Mouse (Mus musculus) hindbrain, embryonic 15.5 days (tissue): ENCODE data around the gene Exoc4. TPM values are rescaled to one million over a fixed set of nuclear protein-coding genes. Genes with fewer than 3 reads are reported as not detected.

Experiments
- ATAC-seq: fragments of 200-750 bp; cut with Nextera tagmentation; 2 replicates; pipeline ENCODE4 v1.8.0; 2017; ENCODE audit warnings: low read depth, moderate number of reproducible peaks, moderate TSS enrichment; ENCODE audit not compliant: low FRiP score
- H3K27ac ChIP-seq: fragments of 300-500 bp; sonication (generic); replicated peaks from 2 replicates; pipeline ENCODE4 v1.5.1; 2015; ENCODE audit warnings: mild to moderate bottlenecking, inconsistent platforms
- H3K27me3 ChIP-seq: fragments of 300-500 bp; sonication (generic); 2 replicates; pipeline ENCODE4 v1.6.1; 2015; ENCODE audit warnings: control low read depth, inconsistent platforms
- H3K36me3 ChIP-seq: fragments of 300-500 bp; sonication (generic); 2 replicates; pipeline ENCODE4 v1.6.1; 2015; ENCODE audit warnings: control low read depth, inconsistent platforms
- H3K4me1 ChIP-seq: fragments of 300-500 bp; sonication (generic); replicated peaks from 2 replicates; pipeline ENCODE4 v1.6.1; 2015; ENCODE audit warnings: control low read depth, inconsistent platforms
- H3K4me2 ChIP-seq: fragments of 300-500 bp; sonication (generic); 2 replicates; pipeline ENCODE4 v1.6.1; 2015; ENCODE audit warnings: moderate library complexity, mild to moderate bottlenecking, inconsistent platforms
- H3K4me3 ChIP-seq: fragments of 300-500 bp; sonication (generic); 2 replicates; pipeline ENCODE4 v1.5.1; 2015; ENCODE audit warnings: mild to moderate bottlenecking, inconsistent platforms
- H3K9ac ChIP-seq: fragments of 300-500 bp; sonication (generic); 2 replicates; pipeline ENCODE4 v1.6.1; 2015; ENCODE audit warnings: inconsistent platforms
- H3K9me3 ChIP-seq: fragments of 300-500 bp; sonication (generic); 2 replicates; pipeline ENCODE4 v1.6.1; 2016; ENCODE audit warnings: control low read depth, inconsistent platforms
- WGBS: fragments of 180-500 bp; shearing (Covaris S2); methylation state at CpG from one replicate; pipeline ENCODE4 v1.1.7; 2015; 5-methylcytosine and 5-hydroxymethylcytosine counted together
- polyA plus RNA-seq: library from polyadenylated mRNA; unstranded; fragments of >200 nt; fragmentation: Nextera tagmentation; extraction: Ambion mirVana; gene quantifications from 2 replicates; pipeline ENCODE4 v1.2.1, GENCODE M21; 2015

Gene Exoc4
- polyA plus RNA-seq, 1 experiment from 2014 or later, result 49.6 TPM

DNA sequence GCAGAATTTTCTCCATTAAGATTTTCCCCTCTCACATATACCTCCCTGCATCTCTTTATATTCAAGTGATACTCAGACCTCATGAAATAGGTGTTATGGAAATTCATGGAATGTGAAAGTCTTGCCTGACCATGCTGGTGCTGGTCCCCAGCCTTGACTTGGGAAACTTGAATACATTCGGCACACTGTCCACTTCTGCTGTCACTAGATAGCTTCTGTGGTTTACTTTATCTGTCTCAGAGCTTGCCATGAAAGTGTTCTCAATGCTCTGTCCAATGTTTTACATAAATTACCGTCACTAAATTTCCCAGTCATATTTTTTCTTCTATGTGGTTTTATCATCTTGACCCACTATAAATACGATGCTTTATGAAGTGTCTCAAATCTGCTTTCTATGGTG is 552.4 kb downstream of the Exoc4 start:
- H3K27me3 ChIP-seq, result no peaks in the 10 kb centered on the region
- no peaks in the 10 kb centered on the region for H3K36me3 ChIP-seq
- H3K4me2 ChIP-seq, result no peak overlapping the region
- no peak for ATAC-seq
- 94% methylated on average over 3 of the region's 3 CpGs for WGBS
- no peaks in the 10 kb centered on the region for H3K9me3 ChIP-seq
- H3K27ac ChIP-seq, result no peak overlapping the region
- H3K9ac ChIP-seq, result no peak overlapping the region
- H3K4me1 ChIP-seq, result no peaks in the 10 kb centered on the region
- H3K4me3 ChIP-seq, result no peak overlapping the region

DNA sequence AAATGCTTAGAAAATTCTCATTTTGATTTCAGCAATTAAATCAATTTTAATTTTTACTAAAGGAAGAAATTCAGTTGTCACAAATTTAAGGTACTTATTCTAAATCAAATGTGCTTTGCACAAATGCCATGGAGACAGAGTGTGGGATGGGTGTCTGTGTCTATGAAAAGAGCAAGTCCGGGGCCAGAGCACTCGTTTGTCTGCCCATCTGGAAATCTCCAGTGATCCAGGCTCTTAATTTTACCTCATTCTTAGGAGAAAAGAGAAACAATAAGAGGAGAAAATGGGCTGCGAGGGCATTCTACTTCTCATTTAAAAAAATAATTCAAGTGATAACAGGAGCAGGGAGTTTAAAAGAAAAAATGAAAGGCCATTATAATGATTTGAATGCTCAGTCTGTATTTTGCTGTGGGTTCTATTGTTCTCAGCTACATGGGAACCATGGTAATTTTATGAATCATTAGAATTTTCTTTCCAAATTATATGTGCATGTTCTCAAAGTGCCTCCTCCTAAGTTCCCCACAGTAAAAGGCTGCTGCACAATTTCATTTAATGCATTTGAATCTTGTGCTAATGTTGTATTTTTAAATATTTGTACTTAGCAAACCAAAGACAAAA is 554.7 kb downstream of the Exoc4 start:
- no peak overlapping the region for H3K4me2 ChIP-seq
- WGBS, result 17% methylated on average over 3 of the region's 3 CpGs
- H3K9me3 ChIP-seq, result no peaks in the 10 kb centered on the region
- H3K9ac ChIP-seq, result no peak overlapping the region
- no peak overlapping the region for H3K27ac ChIP-seq
- no peaks in the 10 kb centered on the region for H3K36me3 ChIP-seq
- no peaks in the 10 kb centered on the region for H3K4me1 ChIP-seq
- no peak overlapping the region for H3K4me3 ChIP-seq
- no peaks in the 10 kb centered on the region for H3K27me3 ChIP-seq
- ATAC-seq, result no peak

DNA sequence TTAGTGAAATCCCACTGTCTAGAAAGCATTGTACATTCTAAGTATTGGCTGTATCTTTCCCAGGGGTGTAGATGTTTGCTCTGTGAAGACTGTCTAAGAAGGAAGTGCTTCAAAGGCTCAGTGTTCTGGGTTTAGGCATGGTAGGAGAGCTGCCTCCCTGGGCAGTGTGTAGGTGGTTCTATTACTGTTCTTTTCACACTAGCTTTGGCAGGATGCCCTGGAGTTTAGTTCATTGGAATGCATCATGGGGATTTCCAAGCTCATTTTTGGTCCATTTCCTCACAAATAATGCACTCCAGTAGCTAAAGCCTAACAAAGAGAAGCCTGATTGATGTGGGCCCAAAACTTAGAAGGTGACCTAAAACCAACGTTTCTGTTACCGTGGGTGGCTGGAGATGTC is 555.9 kb downstream of the Exoc4 start:
- no peaks in the 10 kb centered on the region for H3K9me3 ChIP-seq
- no peaks in the 10 kb centered on the region for H3K36me3 ChIP-seq
- H3K9ac ChIP-seq, result no peak overlapping the region
- H3K4me1 ChIP-seq, result no peaks in the 10 kb centered on the region
- no peaks in the 10 kb centered on the region for H3K27me3 ChIP-seq
- no peak overlapping the region for H3K4me2 ChIP-seq
- H3K27ac ChIP-seq, result no peak overlapping the region
- 40% methylated on average over 2 of the region's 2 CpGs for WGBS
- H3K4me3 ChIP-seq, result no peak overlapping the region
- ATAC-seq, result no peak

DNA sequence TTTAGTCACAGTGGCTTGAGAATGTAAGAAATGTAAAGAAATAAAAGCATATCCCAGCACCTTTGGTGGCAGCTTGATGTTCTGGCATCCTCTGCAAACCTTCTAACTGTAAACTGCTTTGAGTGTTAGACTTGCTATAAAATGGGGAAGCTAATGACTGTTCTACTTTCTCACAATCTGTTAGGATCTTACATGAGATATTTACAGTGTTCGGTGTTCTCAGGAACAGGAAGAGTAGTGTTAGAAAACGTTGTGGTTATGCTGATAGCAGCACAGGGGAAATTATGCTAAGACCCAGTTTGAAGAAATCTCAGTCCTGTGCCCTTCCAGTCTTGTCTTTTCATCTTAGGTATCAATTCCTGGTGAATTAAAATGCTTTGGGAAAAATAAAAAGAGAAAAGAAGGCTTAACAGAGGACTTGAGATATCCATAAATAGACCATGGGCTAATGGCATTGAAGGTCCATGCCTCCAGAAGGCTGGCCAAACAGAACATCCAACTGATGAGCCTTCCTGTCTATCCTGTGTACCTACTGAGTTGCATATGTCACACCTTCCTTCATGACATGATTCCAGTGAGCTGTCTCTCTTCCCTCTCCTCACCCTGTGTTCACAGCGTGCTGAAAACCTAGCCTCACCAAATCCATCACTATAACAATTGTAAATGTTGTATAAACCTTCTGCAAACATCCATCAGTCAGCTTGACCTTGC is 557.3 kb downstream of the Exoc4 start:
- H3K9me3 ChIP-seq, result no peaks in the 10 kb centered on the region
- H3K4me3 ChIP-seq, result no peak overlapping the region
- WGBS, result 86% methylated on average over 3 of the region's 3 CpGs
- no peak overlapping the region for H3K9ac ChIP-seq
- H3K27ac ChIP-seq, result no peak overlapping the region
- no peak overlapping the region for H3K4me2 ChIP-seq
- no peaks in the 10 kb centered on the region for H3K36me3 ChIP-seq
- no peaks in the 10 kb centered on the region for H3K27me3 ChIP-seq
- ATAC-seq, result no peak
- H3K4me1 ChIP-seq, result no peaks in the 10 kb centered on the region

DNA sequence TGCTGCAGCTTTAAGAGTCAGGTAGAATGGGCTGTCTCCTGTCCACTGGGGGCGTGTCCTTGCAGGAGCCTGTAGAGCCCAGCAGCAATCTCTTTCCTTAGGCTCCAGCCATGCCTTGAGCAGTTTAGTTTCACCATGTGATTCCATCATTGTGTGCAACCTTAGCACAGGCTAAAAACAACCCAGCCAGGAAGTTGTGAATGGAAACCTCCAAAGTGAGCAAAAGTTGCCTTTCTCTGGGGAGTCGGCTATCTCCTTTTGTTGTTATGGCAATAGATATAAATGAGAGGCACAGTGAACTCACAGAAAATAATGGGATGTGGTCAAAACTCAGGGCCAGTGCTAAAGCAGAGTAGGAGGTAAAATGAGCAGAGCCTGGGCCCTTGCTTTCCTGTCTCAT is 565.5 kb downstream of the Exoc4 start:
- 64% methylated on average over 2 of the region's 2 CpGs for WGBS
- H3K4me2 ChIP-seq, result no peak overlapping the region
- no peaks in the 10 kb centered on the region for H3K36me3 ChIP-seq
- H3K27me3 ChIP-seq, result no peaks in the 10 kb centered on the region
- no peaks in the 10 kb centered on the region for H3K4me1 ChIP-seq
- no peak for ATAC-seq
- no peak overlapping the region for H3K4me3 ChIP-seq
- no peak overlapping the region for H3K9ac ChIP-seq
- no peaks in the 10 kb centered on the region for H3K9me3 ChIP-seq
- no peak overlapping the region for H3K27ac ChIP-seq

DNA sequence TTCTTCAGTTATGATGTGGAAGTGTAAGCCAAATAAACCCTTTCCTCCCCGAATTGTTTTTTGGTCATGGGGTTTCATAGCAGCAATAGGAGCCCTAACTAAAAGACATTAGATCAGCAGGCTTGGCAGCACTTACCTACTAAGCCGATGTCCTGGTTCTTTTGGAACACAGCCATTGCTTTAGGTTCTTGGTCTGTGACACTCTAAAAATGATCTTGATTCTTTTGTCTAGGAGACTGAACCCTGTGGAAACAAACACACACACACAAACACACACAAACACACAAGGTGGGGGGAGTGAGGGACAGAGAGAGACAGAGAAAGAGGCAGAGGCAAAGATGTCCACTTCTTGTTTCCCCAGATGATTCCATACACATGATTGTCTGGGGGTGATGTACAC is 574.3 kb downstream of the Exoc4 start:
- 80% methylated on average over 2 of the region's 2 CpGs for WGBS
- Histone ChIP-seq H3K4me2 (no peak overlapping the region), H3K27me3 (no peaks in the 10 kb centered on the region), H3K9ac (no peak overlapping the region), H3K27ac (no peak overlapping the region), H3K4me3 (no peak overlapping the region), H3K4me1 (no peaks in the 10 kb centered on the region), H3K9me3 (no peaks in the 10 kb centered on the region), H3K36me3 (no peaks in the 10 kb centered on the region)
- ATAC-seq, result no peak

DNA sequence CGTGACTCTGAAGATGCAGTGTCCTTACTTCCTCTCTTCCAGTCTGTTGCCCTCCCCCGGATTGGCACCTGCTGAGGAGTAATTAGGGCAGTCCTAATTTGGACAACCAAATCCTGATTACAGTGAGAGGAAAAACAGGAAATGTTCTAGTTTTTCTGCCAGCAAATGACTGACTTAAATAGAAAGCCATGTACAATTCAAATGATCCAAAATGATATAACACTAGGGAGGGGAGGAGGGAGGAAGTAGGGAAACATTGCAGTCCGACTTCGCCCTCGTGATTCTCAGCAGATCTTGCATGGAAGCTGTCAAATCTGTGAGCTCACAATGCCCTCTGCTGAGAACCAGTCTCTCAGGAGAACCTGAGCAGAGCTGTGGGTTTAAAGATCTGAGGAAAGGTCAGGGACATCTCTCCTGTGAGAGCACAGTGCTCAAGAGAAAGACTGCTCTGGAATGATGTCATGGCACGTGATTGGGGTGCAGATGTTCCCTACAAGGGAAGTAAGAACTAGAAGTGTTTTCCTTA is 575.0 kb downstream of the Exoc4 start:
- Histone ChIP-seq H3K27me3 (no peaks in the 10 kb centered on the region), H3K4me1 (no peaks in the 10 kb centered on the region), H3K4me2 (no peak overlapping the region), H3K4me3 (no peak overlapping the region), H3K36me3 (no peaks in the 10 kb centered on the region), H3K9me3 (no peaks in the 10 kb centered on the region), H3K27ac (no peak overlapping the region), H3K9ac (no peak overlapping the region)
- 69% methylated on average over 6 of the region's 6 CpGs for WGBS
- ATAC-seq, result no peak

DNA sequence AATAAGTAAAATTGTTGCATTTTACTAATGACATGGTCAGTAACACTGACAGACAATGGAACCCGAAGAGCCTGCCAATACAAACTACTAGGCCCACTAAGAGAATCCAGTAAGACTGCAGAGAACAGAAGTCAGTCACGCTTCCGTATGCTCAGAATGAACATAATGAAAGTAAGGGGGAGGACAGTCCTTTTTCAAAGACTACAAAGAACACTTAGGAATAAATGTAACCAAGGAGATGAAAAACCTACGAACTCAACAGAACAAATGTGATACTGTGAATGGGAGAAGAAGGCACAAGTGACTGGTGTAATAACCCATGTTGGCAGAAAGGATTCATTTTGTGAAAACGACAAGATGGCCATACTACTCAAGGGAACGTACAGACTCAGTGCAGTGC is 579.6 kb downstream of the Exoc4 start:
- no peak overlapping the region for H3K4me2 ChIP-seq
- ATAC-seq, result no peak
- no peak overlapping the region for H3K27ac ChIP-seq
- H3K27me3 ChIP-seq, result no peaks in the 10 kb centered on the region
- no peak overlapping the region for H3K9ac ChIP-seq
- WGBS, result 33% methylated on average over 6 of the region's 6 CpGs
- H3K36me3 ChIP-seq, result no peaks in the 10 kb centered on the region
- no peak overlapping the region for H3K4me3 ChIP-seq
- no peaks in the 10 kb centered on the region for H3K9me3 ChIP-seq
- 0 out of 2 replicates have a peak, but pooled peaks cover 4% of the 10 kb centered on the region for H3K4me1 ChIP-seq

DNA sequence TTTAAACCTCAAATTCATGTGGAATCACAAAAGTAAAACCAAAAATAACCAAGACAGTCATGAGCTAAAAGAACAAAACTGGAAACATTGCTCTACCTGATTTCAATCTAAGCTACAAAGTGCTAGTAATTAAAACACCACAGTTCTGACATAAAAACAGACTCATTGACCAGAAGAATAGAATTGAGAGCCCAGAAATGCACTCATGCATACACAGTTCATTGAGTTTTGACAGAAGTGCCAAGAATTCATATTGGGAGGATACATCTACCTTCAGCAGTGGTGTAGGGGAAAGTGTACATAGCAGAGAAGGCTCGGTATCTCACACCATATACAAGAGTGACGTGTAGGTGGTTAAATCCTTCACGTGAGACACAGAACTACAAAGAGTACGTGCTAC is 580.4 kb downstream of the Exoc4 start:
- 90% methylated on average over 4 of the region's 4 CpGs for WGBS
- Histone ChIP-seq H3K4me2 (no peak overlapping the region), H3K9me3 (no peaks in the 10 kb centered on the region), H3K9ac (no peak overlapping the region), H3K27me3 (no peaks in the 10 kb centered on the region), H3K36me3 (no peaks in the 10 kb centered on the region), H3K27ac (no peak overlapping the region), H3K4me1 (0 out of 2 replicates have a peak, but pooled peaks cover 4% of the 10 kb centered on the region), H3K4me3 (no peak overlapping the region)
- ATAC-seq, result no peak

DNA sequence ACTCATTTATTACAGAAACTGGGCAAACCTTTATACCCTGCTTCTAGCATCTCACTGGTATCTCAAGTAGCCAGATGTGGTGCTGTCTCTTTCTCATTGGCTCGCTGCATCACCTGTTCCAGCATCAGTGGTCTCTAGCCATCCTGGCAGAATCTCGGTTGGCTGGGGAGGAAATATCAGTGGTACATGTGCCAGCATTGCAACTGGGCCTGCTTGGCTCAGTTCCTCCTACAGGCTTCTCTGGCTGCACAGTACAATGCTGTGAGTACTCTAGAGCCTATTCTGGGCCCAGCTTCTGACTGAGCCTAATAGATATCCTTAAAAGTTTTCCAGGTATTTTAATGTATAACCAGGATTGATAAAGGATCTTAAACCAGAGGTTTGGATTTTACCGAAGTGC is 582.4 kb downstream of the Exoc4 start:
- Histone ChIP-seq H3K4me1 (0 out of 2 replicates have a peak, but pooled peaks cover 4% of the 10 kb centered on the region), H3K9me3 (no peaks in the 10 kb centered on the region), H3K36me3 (no peaks in the 10 kb centered on the region), H3K27me3 (no peaks in the 10 kb centered on the region), H3K9ac (no peak overlapping the region), H3K4me3 (no peak overlapping the region), H3K4me2 (no peak overlapping the region), H3K27ac (no peak overlapping the region)
- no peak for ATAC-seq
- 96% methylated on average over 3 of the region's 3 CpGs for WGBS

DNA sequence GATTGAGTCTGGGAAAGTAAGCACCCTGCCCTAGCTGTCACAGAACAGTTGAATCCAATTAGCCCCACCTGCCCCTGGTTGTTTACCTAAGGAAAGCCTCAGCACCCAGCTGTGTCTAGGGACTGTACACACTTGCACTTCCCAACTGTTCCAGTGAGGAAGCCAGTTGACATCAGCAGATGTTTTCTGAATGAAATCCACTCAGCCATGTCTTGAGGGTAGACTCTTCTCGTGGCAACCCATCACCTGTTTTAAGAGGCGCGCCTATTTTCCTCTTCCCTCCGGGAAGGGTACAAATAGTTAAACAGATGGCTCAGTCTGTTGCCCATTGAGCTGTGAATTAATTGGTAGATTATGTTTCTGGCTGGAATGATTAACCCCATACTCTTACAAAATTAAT is 584.1 kb downstream of the Exoc4 start:
- no peak overlapping the region for H3K9ac ChIP-seq
- H3K27me3 ChIP-seq, result no peaks in the 10 kb centered on the region
- ATAC-seq, result no peak
- H3K4me3 ChIP-seq, result no peak overlapping the region
- H3K4me1 ChIP-seq, result 0 out of 2 replicates have a peak, but pooled peaks cover 4% of the 10 kb centered on the region
- WGBS, result 35% methylated on average over 4 of the region's 4 CpGs
- H3K4me2 ChIP-seq, result no peak overlapping the region
- H3K36me3 ChIP-seq, result no peaks in the 10 kb centered on the region
- H3K27ac ChIP-seq, result no peak overlapping the region
- no peaks in the 10 kb centered on the region for H3K9me3 ChIP-seq

DNA sequence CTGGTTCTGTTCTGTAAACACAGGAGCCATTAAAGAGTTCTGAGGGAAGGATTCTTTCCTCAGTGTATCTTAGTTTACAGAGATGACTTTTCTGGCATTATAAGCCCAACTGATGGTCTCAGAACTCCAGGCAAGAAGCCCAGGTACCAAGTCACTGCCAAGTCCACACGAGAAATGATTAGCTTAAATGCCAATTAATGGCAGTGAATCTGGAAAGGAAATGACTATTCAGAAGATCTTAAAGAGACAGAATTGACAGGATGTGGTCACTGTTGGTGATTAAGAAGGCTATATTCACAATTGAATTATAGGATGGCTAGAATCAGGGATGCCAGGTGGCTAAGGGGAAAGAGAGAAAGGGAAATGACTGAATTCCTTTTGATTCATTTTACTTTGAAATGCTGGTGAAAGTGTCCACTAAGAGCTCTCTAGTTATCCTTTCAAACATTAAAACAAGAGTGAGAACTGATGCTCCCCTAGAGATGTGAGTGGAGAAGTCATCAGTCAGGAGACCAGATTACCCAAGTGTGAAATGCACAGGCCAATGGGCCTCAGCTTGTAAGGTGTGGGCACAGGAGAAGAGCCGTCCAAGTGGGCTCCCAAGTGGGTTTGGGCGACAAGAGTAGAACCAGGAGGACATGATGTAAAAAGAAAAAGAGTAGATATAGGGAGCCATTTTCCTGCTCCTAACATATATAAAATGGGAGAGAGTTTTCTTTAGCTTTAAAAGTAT is 587.3 kb downstream of the Exoc4 start:
- no peak for ATAC-seq

More for the DNA sequence above, 587.3 kb downstream of the Exoc4 start:
- Histone ChIP-seq H3K9ac (no peak overlapping the region), H3K4me1 (0 out of 2 replicates have a peak, but pooled peaks cover 4% of the 10 kb centered on the region), H3K36me3 (no peaks in the 10 kb centered on the region), H3K27me3 (no peaks in the 10 kb centered on the region), H3K9me3 (no peaks in the 10 kb centered on the region), H3K27ac (no peak overlapping the region), H3K4me3 (no peak overlapping the region), H3K4me2 (no peak overlapping the region)
- 80% methylated on average over 3 of the region's 3 CpGs for WGBS
